Mouse (Mus musculus) liver, postnatal 0 days (tissue): ENCODE measurements around the gene Smok3c.

ENCODE experiments used
- CTCF ChIP-seq: sonication (generic); IDR thresholded peaks from 2 replicates; pipeline ENCODE4 v1.5.1; 2016; ENCODE audit warnings: antibody characterized with exemption, low read depth
- EP300 ChIP-seq: IDR thresholded peaks from 2 replicates; pipeline ENCODE4 v1.6.1; 2016; ENCODE audit warnings: antibody characterized with exemption, low read depth, mild to moderate bottlenecking

- no peak for TF ChIP-seq EP300
- TF ChIP-seq CTCF = no peak
Observed at GRCm38 (mm10) chr5:138083936-138084335, 30.9 kb downstream of the Smok3c start.
